Mouse (Mus musculus) hindbrain, embryonic 16.5 days (tissue): Measurements from ENCODE around the gene Nsrp1. TPM values are rescaled to one million over a fixed set of nuclear protein-coding genes. Genes with fewer than 3 reads are reported as not detected.
A peak's percentile ranks its signal among the peaks of the same experiment; 100 is the strongest.
"Not testable (repeated sequence)": the region's sequence is repeated elsewhere in the genome, so short reads cannot be mapped to it uniquely, and the experiment has no call there.

Experiments used
- ATAC-seq: fragments of 200-750 bp; cut with Nextera tagmentation; 2 replicates; pipeline ENCODE4 v1.8.0; 2017; ENCODE audit warnings: moderate TSS enrichment, moderate library complexity
- H3K27ac ChIP-seq: fragments of 300-500 bp; sonication (generic); 2 replicates; pipeline ENCODE4 v1.5.1; 2014; ENCODE audit warnings: low read depth, mild to moderate bottlenecking, control low read depth, low read length, moderate library complexity
- H3K27me3 ChIP-seq: fragments of 300-500 bp; sonication (generic); replicated peaks from 2 replicates; pipeline ENCODE4 v1.6.1; 2014; ENCODE audit warnings: low read length; ENCODE audit not compliant: control insufficient read depth, insufficient read depth
- H3K36me3 ChIP-seq: fragments of 300-500 bp; sonication (generic); 2 replicates; pipeline ENCODE4 v1.6.1; 2014; ENCODE audit warnings: mild to moderate bottlenecking, low read length, moderate library complexity, mixed read lengths; ENCODE audit not compliant: control insufficient read depth, insufficient read depth
- H3K4me1 ChIP-seq: fragments of 300-500 bp; sonication (generic); 2 replicates; pipeline ENCODE4 v1.6.1; 2014; ENCODE audit warnings: low read depth, low read length; ENCODE audit not compliant: control insufficient read depth, insufficient read depth
- H3K4me2 ChIP-seq: fragments of 300-500 bp; sonication (generic); 2 replicates; pipeline ENCODE4 v1.6.1; 2014; ENCODE audit warnings: mild to moderate bottlenecking, low read length, control low read depth, moderate library complexity
- H3K4me3 ChIP-seq: fragments of 300-500 bp; sonication (generic); 2 replicates; pipeline ENCODE4 v1.5.1; 2014; ENCODE audit warnings: mild to moderate bottlenecking, low read length, control low read depth, moderate library complexity
- H3K9ac ChIP-seq: fragments of 300-500 bp; sonication (generic); 2 replicates; pipeline ENCODE4 v1.6.1; 2014; ENCODE audit warnings: low read depth, mild to moderate bottlenecking, control low read depth, low read length, moderate library complexity
- H3K9me3 ChIP-seq: fragments of 300-500 bp; sonication (generic); 2 replicates; pipeline ENCODE4 v1.6.1; 2014; ENCODE audit warnings: mild to moderate bottlenecking, low read length, moderate library complexity; ENCODE audit not compliant: control insufficient read depth
- WGBS: fragments of 180-500 bp; shearing (Covaris S2); extraction: QIAGEN DNeasy Blood & Tissue Kit; methylation state at CpG from one replicate; pipeline ENCODE4 v1.1.7; 2014; 5-methylcytosine and 5-hydroxymethylcytosine counted together
- polyA plus RNA-seq: library from polyadenylated mRNA; unstranded; fragments of >200 nt; fragmentation: Nextera tagmentation; extraction: Ambion mirVana; gene quantifications from 2 replicates; pipeline ENCODE4 v1.2.1, GENCODE M21; 2015

Nsrp1 gene
- polyA plus RNA-seq, 1 experiment from 2014 or later = 50.0 TPM

GRCm38 (mm10) chr11:77095206-77095605 is 17.0 kb upstream of the Nsrp1 start:
- Histone ChIP-seq H3K9ac (no peak overlapping the region), H3K27me3 (no peaks in the 10 kb centered on the region), H3K27ac (no peak overlapping the region), H3K4me3 (no peak overlapping the region), H3K4me2 (no peak overlapping the region), H3K4me1 (no peaks in the 10 kb centered on the region), H3K36me3 (no peaks in the 10 kb centered on the region), H3K9me3 (no peaks in the 10 kb centered on the region)
- no peak for ATAC-seq
- 60% methylated on average over 10 of the region's 10 CpGs for WGBS

GRCm38 (mm10) chr11:77094136-77094535 is 15.9 kb upstream of the Nsrp1 start:
- H3K4me2 ChIP-seq = no peak overlapping the region
- no peak for ATAC-seq

GRCm38 (mm10) chr11:77093208-77093607 is 15.0 kb upstream of the Nsrp1 start:
- no peak overlapping the region for H3K27ac ChIP-seq
- no peaks in the 10 kb centered on the region for H3K36me3 ChIP-seq
- peak overlapping the region; percentile 10; the same call in 1 of the 2 replicates for H3K4me3 ChIP-seq
- H3K4me2 ChIP-seq = peak overlapping the region; percentile 46
- under 1% methylated on average over 11 of the region's 11 CpGs for WGBS
- no peak overlapping the region for H3K9ac ChIP-seq
- H3K9me3 ChIP-seq = no peaks in the 10 kb centered on the region
- H3K4me1 ChIP-seq = no peaks in the 10 kb centered on the region
- H3K27me3 ChIP-seq = no peaks in the 10 kb centered on the region
- no peak for ATAC-seq

More at GRCm38 (mm10) chr11:77094136-77094535, 15.9 kb upstream of the Nsrp1 start:
- no peaks in the 10 kb centered on the region for H3K9me3 ChIP-seq
- H3K27me3 ChIP-seq = no peaks in the 10 kb centered on the region
- no peaks in the 10 kb centered on the region for H3K4me1 ChIP-seq
- H3K27ac ChIP-seq = no peak overlapping the region
- no peaks in the 10 kb centered on the region for H3K36me3 ChIP-seq
- WGBS = 70% methylated on average over 8 of the region's 8 CpGs
- no peak overlapping the region for H3K9ac ChIP-seq
- no peak overlapping the region for H3K4me3 ChIP-seq

GRCm38 (mm10) chr11:77089162-77089561 is 10.9 kb upstream of the Nsrp1 start:
- Histone ChIP-seq H3K9me3 (no peaks in the 10 kb centered on the region), H3K9ac (no peak overlapping the region), H3K4me3 (no peak overlapping the region), H3K27ac (no peak overlapping the region), H3K4me1 (no peaks in the 10 kb centered on the region), H3K4me2 (no peak overlapping the region), H3K36me3 (no peaks in the 10 kb centered on the region), H3K27me3 (no peaks in the 10 kb centered on the region)
- WGBS = 65% methylated on average over 2 of the region's 2 CpGs
- no peak for ATAC-seq

DNA sequence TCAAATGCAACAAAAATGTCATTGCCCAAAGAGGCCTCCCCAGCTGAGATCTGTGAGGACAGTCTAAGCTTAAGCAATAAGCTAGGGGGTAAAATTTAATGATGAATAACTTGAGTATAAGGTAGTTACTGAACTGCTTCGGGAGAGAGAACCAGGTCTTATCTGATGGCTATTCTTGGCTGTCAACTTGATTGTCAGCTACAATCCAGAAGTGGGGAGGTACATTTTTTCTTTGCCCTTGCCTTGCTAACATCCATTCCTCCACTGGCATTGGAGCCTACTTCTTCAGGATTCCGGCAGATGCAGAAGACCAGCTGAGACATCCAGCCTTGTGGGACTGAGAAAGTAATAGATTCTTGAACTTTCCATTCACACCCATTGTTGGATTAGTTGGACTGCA is 8.8 kb upstream of the Nsrp1 start:
- Histone ChIP-seq H3K27ac (no peak overlapping the region), H3K4me1 (no peaks in the 10 kb centered on the region), H3K36me3 (no peaks in the 10 kb centered on the region), H3K9me3 (no peaks in the 10 kb centered on the region), H3K4me3 (no peak overlapping the region), H3K27me3 (no peaks in the 10 kb centered on the region), H3K4me2 (no peak overlapping the region), H3K9ac (no peak overlapping the region)
- no peak for ATAC-seq
- 83% methylated on average over 2 of the region's 2 CpGs for WGBS

DNA sequence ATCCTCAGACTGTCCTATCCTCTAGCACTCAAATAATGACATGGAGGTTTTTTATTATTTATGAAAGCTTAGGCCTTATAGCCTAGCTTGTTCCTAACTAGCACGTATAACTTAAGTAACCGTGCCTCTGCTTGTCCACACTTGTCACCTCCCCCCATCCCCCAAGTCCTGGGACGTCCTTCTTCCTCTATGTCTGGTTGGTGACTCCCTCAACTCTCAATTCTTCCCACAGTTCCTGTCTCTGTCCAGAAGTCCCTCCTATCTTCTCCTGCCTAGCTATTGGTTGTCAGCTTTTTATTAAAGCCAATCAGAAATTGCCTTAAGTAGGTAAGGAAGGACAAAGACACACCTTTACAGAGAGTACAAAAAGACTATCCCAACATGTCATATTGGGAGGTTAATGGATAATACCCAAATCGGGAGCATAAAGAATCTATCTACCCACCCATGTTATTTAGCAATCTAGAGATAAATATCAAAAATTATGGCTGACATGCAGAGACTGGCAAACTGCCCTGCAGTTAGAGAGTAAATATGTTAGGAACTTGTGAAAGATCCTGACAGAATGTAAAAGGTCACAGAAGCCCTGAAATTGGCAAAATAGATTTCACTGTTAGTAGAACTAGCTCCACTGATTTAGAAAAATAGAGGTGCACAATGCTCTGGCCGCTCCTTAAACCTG is 5.9 kb upstream of the Nsrp1 start:
- Histone ChIP-seq H3K4me1 (no peaks in the 10 kb centered on the region), H3K27ac (no peak overlapping the region), H3K36me3 (no peaks in the 10 kb centered on the region), H3K27me3 (peaks cover 3% of the 10 kb centered on the region; the same call in 1 of the 2 replicates), H3K4me2 (no peak overlapping the region), H3K9ac (no peak overlapping the region), H3K4me3 (no peak overlapping the region), H3K9me3 (no peaks in the 10 kb centered on the region)
- ATAC-seq = no peak
- WGBS = 60% methylated on average over 5 of the region's 5 CpGs

DNA sequence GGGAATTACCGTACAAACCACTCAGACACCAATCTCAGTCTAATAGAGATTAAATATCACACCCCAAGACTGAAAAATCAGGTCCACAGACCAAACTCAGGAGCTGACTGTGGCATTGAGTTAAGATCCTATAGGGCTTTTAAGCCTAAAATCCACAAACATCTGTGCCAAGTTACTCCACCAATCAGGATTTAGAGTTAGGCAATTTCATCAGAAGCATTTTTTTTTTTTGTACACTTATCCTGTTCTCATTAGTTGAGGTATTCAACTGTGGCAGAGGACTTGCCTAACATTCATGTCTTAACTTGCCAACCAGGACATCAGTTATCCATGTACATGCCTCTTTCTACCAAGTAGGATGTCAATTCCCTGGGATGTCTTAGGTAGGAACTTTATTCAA is 1.1 kb upstream of the Nsrp1 start:
- no peak overlapping the region for H3K9ac ChIP-seq
- H3K36me3 ChIP-seq = peaks cover 3% of the 10 kb centered on the region; the same call in 1 of the 2 replicates
- no peak overlapping the region for H3K27ac ChIP-seq
- peaks cover 3% of the 10 kb centered on the region; the same call in 1 of the 2 replicates for H3K27me3 ChIP-seq
- H3K9me3 ChIP-seq = no peaks in the 10 kb centered on the region
- no peak overlapping the region for H3K4me3 ChIP-seq
- H3K4me1 ChIP-seq = peaks cover 3% of the 10 kb centered on the region; the same call in 1 of the 2 replicates
- no peak for ATAC-seq
- 95% methylated on average over 1 of the region's 1 CpGs for WGBS
- H3K4me2 ChIP-seq = no peak overlapping the region

- Histone ChIP-seq H3K36me3 (peaks cover 3% of the 10 kb centered on the region; the same call in 1 of the 2 replicates), H3K4me3 (peak overlapping the region; percentile 62), H3K4me1 (peaks cover 3% of the 10 kb centered on the region; the same call in 1 of the 2 replicates), H3K9me3 (no peaks in the 10 kb centered on the region), H3K9ac (peak overlapping the region; percentile 73), H3K27me3 (peaks cover 3% of the 10 kb centered on the region; the same call in 1 of the 2 replicates), H3K4me2 (peak overlapping the region; percentile 88), H3K27ac (peak overlapping the region; percentile 91)
- 0 out of 2 replicates have a peak, but pooled peaks have one; percentile 5 for ATAC-seq
- WGBS = 6% methylated on average over 16 of the region's 16 CpGs
Measured at GRCm38 (mm10) chr11:77077792-77078191, 443 bp downstream of the Nsrp1 start.

DNA sequence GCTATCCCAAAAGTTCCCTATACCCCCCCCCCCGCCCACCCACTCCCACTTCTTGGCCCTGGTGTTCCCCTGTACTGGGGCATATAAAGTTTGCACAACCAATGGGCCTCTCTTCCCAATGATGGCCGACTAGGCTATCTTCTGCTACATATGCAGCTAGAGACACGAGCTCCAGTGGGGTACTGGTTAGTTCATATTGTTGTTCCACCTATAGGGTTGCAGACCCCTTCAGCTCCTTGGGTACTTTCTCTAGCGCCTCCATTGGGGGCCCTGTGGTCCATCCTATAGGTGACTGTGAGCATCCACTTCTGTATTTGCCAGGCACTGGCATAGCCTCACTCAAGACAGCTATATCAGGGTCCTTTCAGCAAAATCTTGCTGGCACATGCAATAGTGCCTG is 904 bp downstream of the Nsrp1 start:
- peak overlapping the region; percentile 62 for H3K4me3 ChIP-seq
- not testable (repeated sequence) for H3K27me3 ChIP-seq, ATAC-seq, H3K9me3 ChIP-seq, H3K27ac ChIP-seq, H3K36me3 ChIP-seq, H3K4me1 ChIP-seq
- 54% methylated on average over 4 of the region's 4 CpGs for WGBS
- peak overlapping the region; percentile 88 for H3K4me2 ChIP-seq
- peak overlapping the region; percentile 73 for H3K9ac ChIP-seq
